Mouse (Mus musculus) lung, embryonic 16.5 days (tissue): ENCODE measurements around the gene Rnf7. TPM values are rescaled to one million over a fixed set of nuclear protein-coding genes. Genes with fewer than 3 reads are reported as not detected.
"Not testable (repeated sequence)": the region's sequence is repeated elsewhere in the genome, so short reads cannot be mapped to it uniquely, and the experiment has no call there.

ENCODE experiments used
- ATAC-seq: fragments of 200-750 bp; cut with Nextera tagmentation; 2 replicates; pipeline ENCODE4 v1.8.0; 2017; ENCODE audit warnings: low read depth, mild to moderate bottlenecking, moderate library complexity
- H3K27ac ChIP-seq: fragments of 300-500 bp; sonication (generic); 2 replicates; pipeline ENCODE4 v1.5.1; 2014; ENCODE audit warnings: mild to moderate bottlenecking, control low read depth, low read length
- H3K27me3 ChIP-seq: fragments of 300-500 bp; sonication (generic); 2 replicates; pipeline ENCODE4 v1.6.1; 2014; ENCODE audit warnings: low read depth, low read length, mixed read lengths; ENCODE audit not compliant: control insufficient read depth, insufficient read depth
- H3K36me3 ChIP-seq: fragments of 300-500 bp; sonication (generic); 2 replicates; pipeline ENCODE4 v1.6.1; 2014; ENCODE audit warnings: low read length; ENCODE audit not compliant: control insufficient read depth, insufficient read depth
- H3K4me1 ChIP-seq: fragments of 300-500 bp; sonication (generic); replicated peaks from 2 replicates; pipeline ENCODE4 v1.6.1; 2014; ENCODE audit warnings: low read length, mixed read lengths; ENCODE audit not compliant: control insufficient read depth, insufficient read depth
- H3K4me2 ChIP-seq: fragments of 300-500 bp; sonication (generic); 2 replicates; pipeline ENCODE4 v1.6.1; 2014; ENCODE audit warnings: low read depth, low read length, control low read depth
- H3K4me3 ChIP-seq: fragments of 300-500 bp; sonication (generic); 2 replicates; pipeline ENCODE4 v1.5.1; 2014; ENCODE audit warnings: mild to moderate bottlenecking, low read length, control low read depth
- H3K9ac ChIP-seq: fragments of 300-500 bp; sonication (generic); 2 replicates; pipeline ENCODE4 v1.6.1; 2014; ENCODE audit warnings: low read length, control low read depth
- H3K9me3 ChIP-seq: fragments of 300-500 bp; sonication (generic); 2 replicates; pipeline ENCODE4 v1.6.1; 2016; ENCODE audit warnings: low read length; ENCODE audit not compliant: control insufficient read depth
- WGBS: fragments of 180-500 bp; shearing (Covaris S2); extraction: QIAGEN DNeasy Blood & Tissue Kit; methylation state at CpG from one replicate; pipeline ENCODE4 v1.1.7; 2014; 5-methylcytosine and 5-hydroxymethylcytosine counted together
- polyA plus RNA-seq: library from polyadenylated mRNA; unstranded; fragments of >200 nt; fragmentation: Nextera tagmentation; extraction: Ambion mirVana; gene quantifications from 2 replicates; pipeline ENCODE4 v1.2.1, GENCODE M21; 2015

Gene Rnf7
- polyA plus RNA-seq, 1 experiment from 2014 or later: 189 TPM

- no peaks in the 10 kb centered on the region for H3K4me1 ChIP-seq
- no peak overlapping the region for H3K4me2 ChIP-seq
- no peak for ATAC-seq
- no peak overlapping the region for H3K4me3 ChIP-seq
- WGBS: 56% methylated on average over 3 of the region's 3 CpGs
- no peak overlapping the region for H3K9ac ChIP-seq
- H3K36me3 ChIP-seq: no peaks in the 10 kb centered on the region
- H3K9me3 ChIP-seq: no peaks in the 10 kb centered on the region
- no peaks in the 10 kb centered on the region for H3K27me3 ChIP-seq
- H3K27ac ChIP-seq: no peak overlapping the region
Measured at GRCm38 (mm10) chr9:96483028-96483427, 4.6 kb upstream of the Rnf7 start.

- Histone ChIP-seq H3K36me3 (peaks cover 11% of the 10 kb centered on the region; the same call in 1 of the 2 replicates), H3K9me3 (no peaks in the 10 kb centered on the region), H3K4me3 (no peak overlapping the region), H3K4me1 (peaks cover 4% of the 10 kb centered on the region; the same call in 1 of the 2 replicates), H3K27ac (no peak overlapping the region), H3K27me3 (no peaks in the 10 kb centered on the region), H3K9ac (no peak overlapping the region), H3K4me2 (no peak overlapping the region)
- no peak for ATAC-seq
- WGBS: 88% methylated on average over 3 of the region's 3 CpGs
Measured at GRCm38 (mm10) chr9:96472356-96472755, 6.1 kb downstream of the Rnf7 start.

GRCm38 (mm10) chr9:96471681-96472080 is 6.8 kb downstream of the Rnf7 start:
- not testable (repeated sequence) for H3K27ac ChIP-seq, H3K9ac ChIP-seq, H3K4me2 ChIP-seq, H3K9me3 ChIP-seq, H3K4me1 ChIP-seq, H3K4me3 ChIP-seq, ATAC-seq, H3K27me3 ChIP-seq
- peaks cover 11% of the 10 kb centered on the region; the same call in 1 of the 2 replicates for H3K36me3 ChIP-seq
- 82% methylated on average over 4 of the region's 4 CpGs for WGBS

GRCm38 (mm10) chr9:96470266-96470974 is 8.1 kb downstream of the Rnf7 start:
- no peak for ATAC-seq
- WGBS: 91% methylated on average over 8 of the region's 8 CpGs
- Histone ChIP-seq H3K9ac (no peak overlapping the region), H3K4me2 (no peak overlapping the region), H3K9me3 (no peaks in the 10 kb centered on the region), H3K4me3 (no peak overlapping the region), H3K27me3 (no peaks in the 10 kb centered on the region), H3K27ac (no peak overlapping the region), H3K36me3 (peaks cover 12% of the 10 kb centered on the region), H3K4me1 (no peaks in the 10 kb centered on the region)

GRCm38 (mm10) chr9:96469556-96470265 is 8.8 kb downstream of the Rnf7 start:
- H3K4me2 ChIP-seq: no peak overlapping the region
- peaks cover 12% of the 10 kb centered on the region for H3K36me3 ChIP-seq
- H3K27ac ChIP-seq: no peak overlapping the region
- no peak overlapping the region for H3K9ac ChIP-seq
- H3K4me3 ChIP-seq: no peak overlapping the region
- no peaks in the 10 kb centered on the region for H3K9me3 ChIP-seq
- ATAC-seq: no peak
- no peaks in the 10 kb centered on the region for H3K27me3 ChIP-seq
- WGBS: 62% methylated on average over 8 of the region's 8 CpGs
- H3K4me1 ChIP-seq: no peaks in the 10 kb centered on the region

- WGBS: 66% methylated on average over 10 of the region's 10 CpGs
- ATAC-seq: no peak
- Histone ChIP-seq H3K9ac (no peak overlapping the region), H3K36me3 (peaks cover 8% of the 10 kb centered on the region), H3K27me3 (no peaks in the 10 kb centered on the region), H3K9me3 (peaks cover 8% of the 10 kb centered on the region), H3K4me1 (no peaks in the 10 kb centered on the region), H3K27ac (no peak overlapping the region), H3K4me2 (no peak overlapping the region), H3K4me3 (no peak overlapping the region)
Measured at GRCm38 (mm10) chr9:96463708-96464107, 14.8 kb downstream of the Rnf7 start.

- Histone ChIP-seq H3K9me3 (peaks cover 8% of the 10 kb centered on the region), H3K36me3 (peaks cover 4% of the 10 kb centered on the region), H3K9ac (no peak overlapping the region), H3K4me3 (no peak overlapping the region), H3K27ac (no peak overlapping the region), H3K4me1 (no peaks in the 10 kb centered on the region), H3K4me2 (no peak overlapping the region), H3K27me3 (no peaks in the 10 kb centered on the region)
- ATAC-seq: no peak
- WGBS: 30% methylated on average over 1 of the region's 1 CpGs
Measured at GRCm38 (mm10) chr9:96461607-96462006, 16.9 kb downstream of the Rnf7 start.

GRCm38 (mm10) chr9:96460117-96460865 is 18.2 kb downstream of the Rnf7 start:
- ATAC-seq: no peak
- Histone ChIP-seq H3K9me3 (peaks cover 8% of the 10 kb centered on the region), H3K36me3 (peaks cover 3% of the 10 kb centered on the region; the same call in 1 of the 2 replicates), H3K27me3 (no peaks in the 10 kb centered on the region), H3K4me2 (no peak overlapping the region), H3K4me1 (no peaks in the 10 kb centered on the region), H3K4me3 (no peak overlapping the region), H3K9ac (no peak overlapping the region), H3K27ac (no peak overlapping the region)
- 60% methylated on average over 10 of the region's 10 CpGs for WGBS

- Histone ChIP-seq H3K4me3 (no peak overlapping the region), H3K4me2 (no peak overlapping the region)
- 82% methylated on average over 8 of the region's 8 CpGs for WGBS
Measured at GRCm38 (mm10) chr9:96455618-96456017, 22.9 kb downstream of the Rnf7 start.

More at GRCm38 (mm10) chr9:96455618-96456017, 22.9 kb downstream of the Rnf7 start:
- Histone ChIP-seq H3K9ac (no peak overlapping the region), H3K4me1 (no peaks in the 10 kb centered on the region), H3K36me3 (no peaks in the 10 kb centered on the region), H3K27ac (no peak overlapping the region), H3K27me3 (no peaks in the 10 kb centered on the region), H3K9me3 (no peaks in the 10 kb centered on the region; the same call in 1 of the 2 replicates)
- no peak for ATAC-seq
